ENCODE assay signal across 15 mouse cellular contexts in the genomic region with DNA sequence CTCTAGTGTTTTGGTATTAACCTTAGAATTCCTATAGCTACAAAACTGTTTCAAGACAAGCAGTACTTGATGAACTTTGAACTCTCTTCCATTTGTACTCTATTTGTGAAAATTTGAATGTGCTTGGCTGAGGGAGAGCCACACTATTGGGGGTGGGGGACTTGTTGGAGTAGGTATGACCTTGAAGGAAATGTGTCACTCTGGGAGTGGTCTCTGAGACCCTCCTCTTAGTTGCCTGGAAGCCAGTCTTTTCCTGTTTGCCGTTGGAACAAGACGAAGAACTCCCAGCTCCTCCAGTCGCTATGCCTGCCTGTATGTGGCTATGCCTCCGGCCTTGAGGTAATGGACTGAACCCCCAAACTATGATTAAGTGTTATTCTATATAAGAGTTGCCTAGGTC.
"Had no signal": no experiment of that assay in that cellular context is flagged by ENCODE, and none has a peak within 500 bp of the region (broad histone marks: within the 10 kb centered on the region; RNA-seq: fewer than 3 reads in every experiment).

No protein-coding gene starts in this region.

- H3K36me3 ChIP-seq: neural tube, embryonic 15.5 days; stomach, embryonic 15.5 days had no signal

- H3K9ac ChIP-seq: neural tube, embryonic 15.5 days; stomach, embryonic 15.5 days had no signal

- H3K27me3 ChIP-seq: neural tube, embryonic 15.5 days; stomach, embryonic 15.5 days had no signal

- H3K4me3 ChIP-seq: neural tube, embryonic 15.5 days; stomach, embryonic 15.5 days had no signal

- H3K27ac ChIP-seq: neural tube, embryonic 15.5 days; stomach, embryonic 15.5 days; stomach, postnatal 0 days had no signal

- H3K4me1 ChIP-seq: neural tube, embryonic 15.5 days; stomach, embryonic 15.5 days had no signal

- DNase-seq: retina, postnatal 1 day; right cerebral cortex, adult 18-20 months; right cerebral cortex, postnatal 14 days; right cerebral cortex, postnatal 25 days; right cerebral cortex, postnatal 4 days; spleen, adult 18-20 months; thymus, adult 18-20 months; thymus, adult 2 months; thymus, postnatal 14 days; thymus, postnatal 25 days; thymus, postnatal 36 days; thymus, postnatal 4 days had no signal

- H3K9me3 ChIP-seq: neural tube, embryonic 15.5 days; stomach, embryonic 15.5 days had no signal
